In the genomic region with DNA sequence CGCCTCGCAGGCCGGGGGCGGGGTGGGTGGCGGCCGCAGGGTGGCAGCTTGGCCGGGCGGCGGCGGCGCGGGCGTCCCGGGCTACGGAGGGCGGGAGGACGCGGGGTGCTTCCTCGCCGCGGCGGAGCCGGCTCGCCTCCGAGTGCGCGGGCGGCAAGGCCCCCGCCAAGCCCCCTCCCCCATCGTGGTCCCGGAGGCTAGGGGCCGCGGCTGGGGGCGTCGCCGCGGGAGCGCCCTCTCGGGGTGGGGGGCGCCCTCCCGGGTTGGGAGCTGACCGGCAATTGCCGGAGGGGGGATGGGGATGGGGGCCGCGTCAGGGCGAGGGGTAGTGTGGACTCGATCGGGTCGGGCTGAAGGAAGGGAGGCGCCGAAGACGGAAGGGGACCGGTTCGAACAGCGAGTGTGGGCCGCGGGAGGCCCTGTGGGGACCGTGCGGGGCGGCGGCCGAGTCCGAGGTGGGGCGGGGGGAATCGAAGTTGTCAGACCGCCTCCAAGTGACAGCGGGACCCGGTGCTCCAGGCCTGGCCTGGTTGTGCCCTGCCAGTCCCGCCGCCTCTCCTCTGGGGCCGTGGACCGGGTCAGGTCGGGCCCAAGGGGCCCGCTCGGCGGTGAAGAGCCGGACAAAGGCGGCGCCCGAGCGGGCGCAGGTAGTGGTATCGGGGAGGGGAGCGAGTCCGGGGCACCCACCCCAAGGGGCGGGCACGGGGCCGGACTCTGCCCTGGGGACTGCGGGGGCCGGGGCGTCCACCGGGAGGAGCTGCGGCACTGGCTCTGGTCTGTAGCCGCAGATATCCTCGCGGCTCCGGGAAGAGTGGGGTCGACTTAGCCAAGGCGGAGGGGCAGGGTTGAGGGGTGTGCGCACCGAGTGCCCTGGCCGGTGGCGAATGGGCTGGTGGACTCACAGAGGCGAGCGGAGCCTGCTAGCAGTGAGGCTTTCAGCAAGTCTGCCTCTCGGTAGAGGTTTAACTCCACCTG, we compare ENCODE assay signal across 8 mouse cellular contexts. TPM values are rescaled to one million over a fixed set of nuclear protein-coding genes. Genes with fewer than 3 reads are reported as not detected.
DNase-seq lines count a peak whose midpoint lies in the region; ATAC-seq and TF ChIP-seq lines count a peak whose summit lies in the region.

No protein-coding gene starts in this region.

- WGBS in forebrain, embryonic 10.5 days: under 1% methylated on average over 85 of the region's 106 CpGs
- WGBS in hindbrain, embryonic 10.5 days: under 1% methylated on average over 106 of the region's 106 CpGs
- 1% methylated on average over 65 of the region's 106 CpGs for WGBS in limb, embryonic 13.5 days
- under 1% methylated on average over 68 of the region's 106 CpGs for WGBS in midbrain, embryonic 13.5 days
- under 1% methylated on average over 82 of the region's 106 CpGs for WGBS in stomach, postnatal 0 days

- peak; percentile 61 for TF ChIP-seq CTCF in stomach, postnatal 0 days (IDR thresholded peaks at IDR 0.05; ENCODE audit: low read depth)

- H3K27me3 ChIP-seq in forebrain, embryonic 10.5 days (ENCODE audit: poor library complexity, severe bottlenecking): peaks cover 62% of the 10 kb centered on the region
- peaks cover 54% of the 10 kb centered on the region for H3K27me3 ChIP-seq in hindbrain, embryonic 10.5 days (ENCODE audit: insufficient read depth, poor library complexity, severe bottlenecking)
- peaks cover 61% of the 10 kb centered on the region for H3K27me3 ChIP-seq in limb, embryonic 13.5 days
- peaks cover 34% of the 10 kb centered on the region for H3K27me3 ChIP-seq in midbrain, embryonic 13.5 days
- 0 out of 2 replicates have a peak, but pooled peaks cover 2% of the 10 kb centered on the region for H3K27me3 ChIP-seq in stomach, postnatal 0 days (ENCODE audit: control insufficient read depth, insufficient read depth, low read length)

- peak overlapping the region; percentile 99 for H3K4me2 ChIP-seq in limb, embryonic 13.5 days (replicated peaks)
- H3K4me2 ChIP-seq in midbrain, embryonic 13.5 days (replicated peaks): peak overlapping the region; percentile 97
- peak overlapping the region; percentile 91 for H3K4me2 ChIP-seq in stomach, postnatal 0 days (replicated peaks; ENCODE audit: low read depth)

- peak; percentile 50 for DNase-seq in cerebellum, adult 11 months
- peak; percentile 86 for DNase-seq in adrenal gland, postnatal 14 days
- peak; percentile 65 for DNase-seq in forebrain, embryonic 10.5 days (ENCODE audit: extremely low spot score, low spot score)
- peak; percentile 68 for DNase-seq in hindbrain, embryonic 10.5 days (ENCODE audit: low spot score)
- DNase-seq in stomach, postnatal 0 days (ENCODE audit: low spot score): peak; percentile 72

- H3K4me3 ChIP-seq in forebrain, embryonic 10.5 days: peak overlapping the region; percentile 94
- peak overlapping the region; percentile 96 for H3K4me3 ChIP-seq in hindbrain, embryonic 10.5 days
- peak overlapping the region; percentile 90 for H3K4me3 ChIP-seq in limb, embryonic 13.5 days
- peak overlapping the region; percentile 93 for H3K4me3 ChIP-seq in midbrain, embryonic 13.5 days (replicated peaks)
- H3K4me3 ChIP-seq in stomach, postnatal 0 days (ENCODE audit: low read depth, low read length): peak overlapping the region; percentile 83

- peak overlapping the region; percentile 92 for H3K27ac ChIP-seq in forebrain, embryonic 10.5 days
- H3K27ac ChIP-seq in hindbrain, embryonic 10.5 days: peak overlapping the region; percentile 89
- 0 out of 2 replicates have a peak overlapping the region, but pooled peaks have one; percentile 15 for H3K27ac ChIP-seq in limb, embryonic 13.5 days
- H3K27ac ChIP-seq in midbrain, embryonic 13.5 days: peak overlapping the region; percentile 90
- H3K27ac ChIP-seq in stomach, postnatal 0 days (replicated peaks): peak overlapping the region; percentile 84

- H3K9ac ChIP-seq in limb, embryonic 13.5 days: peak overlapping the region; percentile 87
- H3K9ac ChIP-seq in midbrain, embryonic 13.5 days (replicated peaks): peak overlapping the region; percentile 93
- peak overlapping the region; percentile 82 for H3K9ac ChIP-seq in stomach, postnatal 0 days (ENCODE audit: low read length)

- H3K4me1 ChIP-seq in forebrain, embryonic 10.5 days: peaks cover 86% of the 10 kb centered on the region
- peaks cover 84% of the 10 kb centered on the region for H3K4me1 ChIP-seq in hindbrain, embryonic 10.5 days (replicated peaks)
- peaks cover 34% of the 10 kb centered on the region for H3K4me1 ChIP-seq in limb, embryonic 13.5 days
- peaks cover 66% of the 10 kb centered on the region for H3K4me1 ChIP-seq in midbrain, embryonic 13.5 days (replicated peaks)
- peaks cover 3% of the 10 kb centered on the region; the same call in 1 of the 2 replicates for H3K4me1 ChIP-seq in stomach, postnatal 0 days (replicated peaks; ENCODE audit: control insufficient read depth, insufficient read depth)

- TF ChIP-seq EP300 in stomach, postnatal 0 days (optimal IDR thresholded peaks at IDR 0.05): no peak

- H3K36me3 ChIP-seq in forebrain, embryonic 10.5 days (replicated peaks): no peaks in the 10 kb centered on the region
- no peaks in the 10 kb centered on the region for H3K36me3 ChIP-seq in hindbrain, embryonic 10.5 days
- H3K36me3 ChIP-seq in limb, embryonic 13.5 days: no peaks in the 10 kb centered on the region
- H3K36me3 ChIP-seq in midbrain, embryonic 13.5 days: no peaks in the 10 kb centered on the region
- no peaks in the 10 kb centered on the region for H3K36me3 ChIP-seq in stomach, postnatal 0 days (ENCODE audit: control insufficient read depth, insufficient read depth, low read length)

- ATAC-seq in cerebellum, adult (ENCODE audit: insufficient number of reproducible peaks, low FRiP score, low TSS enrichment): no peak
- ATAC-seq in limb, embryonic 13.5 days (ENCODE audit: low FRiP score, low read depth): peak; percentile 6; the same call in 1 of the 2 replicates
- ATAC-seq in midbrain, embryonic 13.5 days: peak; percentile 25
- ATAC-seq in stomach, postnatal 0 days (ENCODE audit: low FRiP score, low TSS enrichment): peak; percentile 19

- H3K9me3 ChIP-seq in forebrain, embryonic 10.5 days: no peaks in the 10 kb centered on the region
- no peaks in the 10 kb centered on the region for H3K9me3 ChIP-seq in hindbrain, embryonic 10.5 days
- no peaks in the 10 kb centered on the region for H3K9me3 ChIP-seq in limb, embryonic 13.5 days
- no peaks in the 10 kb centered on the region for H3K9me3 ChIP-seq in midbrain, embryonic 13.5 days
- H3K9me3 ChIP-seq in stomach, postnatal 0 days (ENCODE audit: control insufficient read depth, low read length): no peaks in the 10 kb centered on the region

RNA-seq across cellular contexts. Expression of gene Bahd1, which starts 2.2 kb away (rescaled TPM):
- 32.3 and 33.7 TPM in 2 replicates for total RNA-seq in adrenal gland, postnatal 14 days (2021)
- polyA plus RNA-seq in forebrain, embryonic 10.5 days (2016; fragmentation: Nextera tagmentation; extraction: Ambion mirVana): 3.6 and 4.1 TPM in 2 replicates
- 4.4 TPM in 2 replicates for polyA plus RNA-seq in hindbrain, embryonic 10.5 days (2016; fragmentation: Nextera tagmentation; extraction: Ambion mirVana)
- 3.7 and 3.8 TPM in 2 replicates for polyA plus RNA-seq in limb, embryonic 13.5 days (2015; fragmentation: Nextera tagmentation; extraction: Ambion mirVana)
- polyA plus RNA-seq in midbrain, embryonic 13.5 days (2015; fragmentation: Nextera tagmentation; extraction: Ambion mirVana): 4.2 and 5.0 TPM in 2 replicates
- 3.7 and 3.8 TPM in 2 replicates for polyA plus RNA-seq in stomach, postnatal 0 days (2015; fragmentation: Nextera tagmentation; extraction: Ambion mirVana)

RNA-seq across cellular contexts. Expression of gene Chst14, which starts 24.0 kb away (rescaled TPM):
- 10.1 and 13.3 TPM in 2 replicates for total RNA-seq in adrenal gland, postnatal 14 days (2021)
- polyA plus RNA-seq in forebrain, embryonic 10.5 days (2016; fragmentation: Nextera tagmentation; extraction: Ambion mirVana): 13.8 and 14.5 TPM in 2 replicates
- polyA plus RNA-seq in hindbrain, embryonic 10.5 days (2016; fragmentation: Nextera tagmentation; extraction: Ambion mirVana): 17.2 and 20.6 TPM in 2 replicates
- polyA plus RNA-seq in limb, embryonic 13.5 days (2015; fragmentation: Nextera tagmentation; extraction: Ambion mirVana): 51.2 and 51.9 TPM in 2 replicates
- polyA plus RNA-seq in midbrain, embryonic 13.5 days (2015; fragmentation: Nextera tagmentation; extraction: Ambion mirVana): 6.2 and 6.6 TPM in 2 replicates
- polyA plus RNA-seq in stomach, postnatal 0 days (2015; fragmentation: Nextera tagmentation; extraction: Ambion mirVana): 13.6 and 14.2 TPM in 2 replicates

RNA-seq across cellular contexts. Expression of gene Ivd, which starts 40.6 kb away (rescaled TPM):
- total RNA-seq in adrenal gland, postnatal 14 days (2021): 173 and 197 TPM in 2 replicates
- polyA plus RNA-seq in forebrain, embryonic 10.5 days (2016; fragmentation: Nextera tagmentation; extraction: Ambion mirVana): 66.2 and 67.7 TPM in 2 replicates
- polyA plus RNA-seq in hindbrain, embryonic 10.5 days (2016; fragmentation: Nextera tagmentation; extraction: Ambion mirVana): 59.4 and 65.9 TPM in 2 replicates
- 82.6 and 95.3 TPM in 2 replicates for polyA plus RNA-seq in limb, embryonic 13.5 days (2015; fragmentation: Nextera tagmentation; extraction: Ambion mirVana)
- 42.5 and 42.8 TPM in 2 replicates for polyA plus RNA-seq in midbrain, embryonic 13.5 days (2015; fragmentation: Nextera tagmentation; extraction: Ambion mirVana)
- 30.9 and 35.9 TPM in 2 replicates for polyA plus RNA-seq in stomach, postnatal 0 days (2015; fragmentation: Nextera tagmentation; extraction: Ambion mirVana)

Comparison
In these comparisons a context has a peak if more than half of its experiments do, and no peak if none do; other contexts are left out.
1. H3K27ac ChIP-seq: peak in every context shown above with its lines; median percentile 92 in forebrain, embryonic 10.5 days; 90 in midbrain, embryonic 13.5 days; 89 in hindbrain, embryonic 10.5 days; 84 in stomach, postnatal 0 days; 15 in limb, embryonic 13.5 days.